Mouse (Mus musculus) kidney, adult 2 months (tissue): ENCODE results near the gene Car4. TPM values are rescaled to one million over a fixed set of nuclear protein-coding genes. Genes with fewer than 3 reads are reported as not detected.

Experiments used
- DNase-seq: peaks from one replicate; pipeline ENCODE4 v3.0.0; 2021
- H3K27ac ChIP-seq: fragments of 200-500 bp; 2 replicates; pipeline ENCODE4 v1.5.1; 2012; ENCODE audit warnings: low read depth, low read length, control low read depth, inconsistent platforms; ENCODE audit not compliant: insufficient read depth
- H3K27me3 ChIP-seq: fragments of 200-500 bp; replicated peaks from 2 replicates; pipeline ENCODE4 v1.6.1; 2012; ENCODE audit warnings: mild to moderate bottlenecking, moderate library complexity, low read length, inconsistent platforms; ENCODE audit not compliant: control insufficient read depth, insufficient read depth
- H3K36me3 ChIP-seq: fragments of 200-500 bp; 2 replicates; pipeline ENCODE4 v1.6.1; 2012; ENCODE audit warnings: mild to moderate bottlenecking, moderate library complexity, low read length, inconsistent platforms; ENCODE audit not compliant: control insufficient read depth, insufficient read depth
- H3K4me1 ChIP-seq: fragments of 200-500 bp; 2 replicates; pipeline ENCODE4 v1.6.1; 2011; ENCODE audit warnings: low read length; ENCODE audit not compliant: control insufficient read depth, insufficient read depth
- H3K4me3 ChIP-seq: fragments of 200-500 bp; 2 replicates; pipeline ENCODE4 v1.5.1; 2011; ENCODE audit warnings: mild to moderate bottlenecking, low read depth, low read length, control low read depth; ENCODE audit not compliant: insufficient read depth
- CTCF ChIP-seq: fragments of 200-500 bp; conservative IDR thresholded peaks from 2 replicates; pipeline ENCODE4 v1.5.1; 2011; ENCODE audit warnings: low read depth, mild to moderate bottlenecking, control low read depth, low read length, moderate library complexity, mixed read lengths; ENCODE audit not compliant: insufficient read depth, insufficient read length
- POLR2A ChIP-seq: fragments of 200-500 bp; IDR thresholded peaks from one replicate; pipeline ENCODE4 v1.6.1; 2011; ENCODE audit warnings: low read depth, low read length, control low read depth
- whole genome bisulfite sequencing: fragments of 180-500 bp; shearing (Covaris S2); methylation state at CpG from one replicate; pipeline ENCODE4 v1.1.7; 2018; 5-methylcytosine and 5-hydroxymethylcytosine counted together
- polyA plus RNA-seq: library from polyadenylated mRNA; depleted of rRNA; stranded (reverse); fragments of >200 nt; gene quantifications from 2 replicates; pipeline ENCODE4 v1.2.3, GENCODE M21; 2012

The Car4 gene
- polyA plus RNA-seq, 1 experiment: 107 TPM

GRCm38 (mm10) chr11:84974582-84974981, 17.0 kb downstream of the Car4 start:
- TF ChIP-seq POLR2A (no peak), CTCF (no peak)
- 76% methylated on average over 7 of the region's 7 CpGs for WGBS
- no peak overlapping the region for H3K27ac ChIP-seq
- DNase-seq: no peak
- H3K36me3 ChIP-seq: no peaks in the 10 kb centered on the region
- H3K4me3 ChIP-seq: no peak overlapping the region
- no peaks in the 10 kb centered on the region for H3K27me3 ChIP-seq
- H3K4me1 ChIP-seq: no peaks in the 10 kb centered on the region

DNA sequence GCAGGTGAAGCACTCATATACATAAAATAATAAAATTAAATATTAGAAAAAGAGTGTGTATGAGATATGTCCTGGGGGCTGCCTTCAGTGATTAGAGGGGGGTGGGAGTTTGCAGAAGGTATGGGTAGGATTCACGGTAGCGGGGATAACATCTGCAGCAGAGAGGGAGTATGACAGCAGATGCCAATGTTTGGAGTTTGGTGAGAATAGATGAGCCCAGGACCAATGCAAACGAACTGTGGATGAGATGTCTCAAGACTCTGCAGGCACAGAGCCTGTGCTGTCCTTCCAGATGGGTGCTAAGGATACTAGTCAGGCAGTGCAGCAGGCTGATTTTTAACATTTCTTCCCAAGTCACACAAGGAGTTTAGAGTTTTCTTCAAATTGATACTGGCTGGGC, 19.1 kb downstream of the Car4 start:
- 89% methylated on average over 3 of the region's 3 CpGs for WGBS
- H3K27me3 ChIP-seq: no peaks in the 10 kb centered on the region
- H3K27ac ChIP-seq: no peak overlapping the region
- H3K4me1 ChIP-seq: no peaks in the 10 kb centered on the region
- H3K36me3 ChIP-seq: no peaks in the 10 kb centered on the region
- H3K4me3 ChIP-seq: no peak overlapping the region
- TF ChIP-seq CTCF: no peak
- TF ChIP-seq POLR2A: no peak
- DNase-seq: no peak

GRCm38 (mm10) chr11:84977385-84977952, 19.9 kb downstream of the Car4 start:
- 68% methylated on average over 3 of the region's 3 CpGs for WGBS
- Histone ChIP-seq H3K27ac (no peak overlapping the region), H3K4me1 (no peaks in the 10 kb centered on the region), H3K27me3 (no peaks in the 10 kb centered on the region), H3K4me3 (no peak overlapping the region), H3K36me3 (no peaks in the 10 kb centered on the region)
- TF ChIP-seq CTCF (no peak), POLR2A (no peak)
- no peak for DNase-seq

DNA sequence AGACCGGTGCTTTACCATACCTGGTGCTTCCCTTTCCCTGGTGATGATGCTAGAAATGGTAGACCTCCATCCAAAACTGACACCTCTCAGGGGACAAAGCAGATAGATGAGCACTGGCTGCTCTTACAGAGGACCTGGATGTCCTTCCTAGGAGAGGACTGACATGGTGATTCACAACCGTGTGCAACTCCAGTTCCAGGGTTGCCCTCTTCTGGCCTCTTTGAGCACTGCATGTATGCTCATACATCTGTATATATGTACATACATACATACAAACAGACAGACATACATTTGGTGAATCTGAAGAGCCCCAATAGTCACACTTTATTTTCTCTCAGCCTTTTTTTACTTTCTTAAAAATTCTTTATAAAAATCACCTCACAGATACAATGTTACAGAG, 20.5 kb downstream of the Car4 start:
- Histone ChIP-seq H3K27me3 (no peaks in the 10 kb centered on the region), H3K27ac (no peak overlapping the region), H3K36me3 (no peaks in the 10 kb centered on the region), H3K4me1 (no peaks in the 10 kb centered on the region), H3K4me3 (no peak overlapping the region)
- 52% methylated on average over 2 of the region's 2 CpGs for WGBS
- no peak for TF ChIP-seq POLR2A
- peak; percentile 61 for TF ChIP-seq CTCF
- peak; percentile 70 for DNase-seq

GRCm38 (mm10) chr11:84979351-84979750, 21.8 kb downstream of the Car4 start:
- no peaks in the 10 kb centered on the region for H3K4me1 ChIP-seq
- no peak for DNase-seq
- H3K4me3 ChIP-seq: no peak overlapping the region
- TF ChIP-seq POLR2A (no peak), CTCF (no peak)
- no peaks in the 10 kb centered on the region for H3K27me3 ChIP-seq
- WGBS: 34% methylated on average over 1 of the region's 1 CpGs
- H3K36me3 ChIP-seq: no peaks in the 10 kb centered on the region
- no peak overlapping the region for H3K27ac ChIP-seq

- no peak for DNase-seq
- Histone ChIP-seq H3K27ac (no peak overlapping the region), H3K4me3 (no peak overlapping the region), H3K36me3 (no peaks in the 10 kb centered on the region; the same call in 1 of the 2 replicates), H3K4me1 (no peaks in the 10 kb centered on the region), H3K27me3 (no peaks in the 10 kb centered on the region)
- TF ChIP-seq POLR2A (no peak), CTCF (no peak)
- 40% methylated on average over 2 of the region's 2 CpGs for WGBS
These were observed 23.1 kb downstream of the Car4 start for GRCm38 (mm10) chr11:84980697-84981096.

DNA sequence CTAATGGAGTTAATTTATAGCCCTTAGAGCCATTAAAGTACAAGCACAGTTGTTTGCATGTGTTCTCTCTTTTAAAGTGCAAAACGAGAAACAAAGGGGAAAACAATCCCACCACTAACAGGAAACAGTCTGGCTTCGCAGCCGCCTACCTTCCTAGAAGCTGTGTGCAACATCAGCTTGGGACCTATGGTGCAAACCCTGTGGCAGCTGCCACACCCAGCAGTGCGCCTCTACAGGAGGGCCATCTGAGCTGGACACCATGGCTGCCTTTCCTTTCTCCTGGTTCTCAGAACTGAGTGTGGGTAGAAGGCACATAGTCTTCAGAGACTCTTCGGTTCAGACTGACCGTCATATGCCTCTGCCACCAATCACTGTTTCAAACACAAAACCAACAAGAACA, 27.8 kb downstream of the Car4 start:
- Histone ChIP-seq H3K4me1 (no peaks in the 10 kb centered on the region), H3K27ac (no peak overlapping the region), H3K36me3 (peaks cover 2% of the 10 kb centered on the region), H3K4me3 (no peak overlapping the region), H3K27me3 (no peaks in the 10 kb centered on the region)
- DNase-seq: no peak
- no peak for TF ChIP-seq CTCF
- TF ChIP-seq POLR2A: no peak
- 82% methylated on average over 6 of the region's 6 CpGs for WGBS

GRCm38 (mm10) chr11:84988341-84988919, 30.8 kb downstream of the Car4 start:
- Histone ChIP-seq H3K27me3 (no peaks in the 10 kb centered on the region), H3K4me3 (no peak overlapping the region), H3K4me1 (no peaks in the 10 kb centered on the region), H3K27ac (no peak overlapping the region), H3K36me3 (peaks cover 3% of the 10 kb centered on the region)
- WGBS: 81% methylated on average over 3 of the region's 3 CpGs
- DNase-seq: no peak
- no peak for TF ChIP-seq CTCF
- TF ChIP-seq POLR2A: no peak
